Mouse (Mus musculus) olfactory bulb, adult 2 months (tissue): Measurements from ENCODE around the gene Emp2.

Experiments
- CTCF ChIP-seq: fragments of 200-500 bp; IDR thresholded peaks from 2 replicates; pipeline ENCODE4 v1.5.1; 2012; ENCODE audit warnings: low read depth, mild to moderate bottlenecking, low read length, moderate library complexity; ENCODE audit not compliant: insufficient read depth
- POLR2A ChIP-seq: fragments of 200-500 bp; IDR thresholded peaks from 2 replicates; pipeline ENCODE4 v1.6.1; 2012; ENCODE audit warnings: mild to moderate bottlenecking, low read depth, low read length, moderate library complexity; ENCODE audit not compliant: insufficient read depth

DNA sequence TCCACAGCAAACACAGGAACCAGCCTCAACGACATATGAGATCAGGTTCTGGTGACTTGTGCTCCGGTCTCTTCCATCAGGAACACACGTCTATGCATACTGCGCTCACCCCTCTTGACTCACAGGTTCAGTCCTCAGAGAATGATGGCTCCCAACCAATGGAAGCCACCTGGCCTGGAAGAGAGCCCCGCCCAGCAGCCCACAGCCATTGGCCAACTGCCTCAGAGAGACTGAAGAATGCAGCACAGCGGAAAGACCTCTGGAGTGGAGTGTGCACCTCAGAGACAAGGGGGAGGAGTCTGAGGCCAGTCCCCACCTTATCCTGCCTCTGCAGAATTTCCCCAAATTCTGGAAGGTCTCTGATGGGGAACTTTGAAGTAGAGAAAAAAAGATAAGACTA, 45.5 kb upstream of the Emp2 start:
- no peak for TF ChIP-seq CTCF
- no peak for TF ChIP-seq POLR2A
